Mouse (Mus musculus): ENCODE results near the gene Gm49405. TPM values are rescaled to one million over a fixed set of nuclear protein-coding genes. Genes with fewer than 3 reads are reported as not detected.
"Not testable (repeated sequence)": the region's sequence is repeated elsewhere in the genome, so short reads cannot be mapped to it uniquely, and the experiment has no call there.

Gm49405 gene
- polyA plus RNA-seq (2014; fragmentation: Nextera tagmentation; extraction: Ambion mirVana) = 1.4 and 1.6 TPM in 2 replicates

DNA sequence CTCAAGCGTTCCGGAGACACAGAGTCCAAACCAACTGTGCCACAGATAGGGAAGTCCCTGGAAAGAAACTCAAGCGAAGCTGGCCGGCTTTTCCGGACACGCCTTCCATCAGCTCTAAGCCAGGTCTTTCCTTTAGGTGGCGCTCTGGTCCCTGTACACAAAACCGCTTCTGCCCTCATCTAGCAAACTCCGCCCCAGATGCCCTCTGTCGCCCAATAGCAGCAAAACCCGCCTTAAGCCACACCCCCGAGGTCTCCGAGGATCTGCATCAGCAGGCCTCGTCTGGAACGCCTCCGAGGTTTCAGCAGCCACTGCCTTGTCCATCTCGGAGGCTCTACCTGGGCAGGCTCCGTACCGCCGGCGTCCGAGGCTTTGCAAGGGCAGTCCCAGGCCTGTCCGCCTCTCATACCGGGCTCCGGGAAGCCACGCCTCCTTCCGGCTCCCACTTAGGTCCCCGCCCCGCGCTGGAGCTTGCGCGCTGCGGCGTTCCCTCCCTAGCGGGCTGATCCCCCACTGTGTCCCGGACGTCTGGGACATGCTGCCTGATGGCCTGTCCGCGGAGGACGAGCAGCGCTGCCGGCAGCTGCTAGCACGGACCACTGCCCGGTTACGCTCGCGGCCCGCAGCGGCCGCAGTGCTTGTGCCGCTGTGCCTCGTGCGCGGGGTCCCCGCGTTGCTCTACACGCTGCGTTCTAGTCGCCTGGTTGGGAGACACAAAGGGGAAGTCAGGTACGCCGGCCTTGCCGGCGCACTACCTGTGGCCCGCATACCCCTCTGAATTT, at the start of gene Gm49405, which contains the start of gene Nudt8:
Gm49405 (plus strand) TSS at position 508 of the 782 bp plus-strand sequence.
Nudt8 (plus strand) TSS at position 462 of the 782 bp plus-strand sequence.
- H3K4me2 ChIP-seq (ENCODE audit: low read depth, low read length) = peak within 1 kb of the TSS; percentile 85
- DNase-seq (ENCODE audit: low spot score) (peak; percentile 99), ATAC-seq (ENCODE audit: low read depth) (peak; percentile 93)
- no peaks in the 10 kb centered on the region for H3K36me3 ChIP-seq (ENCODE audit: control insufficient read depth, insufficient read depth, low read length)
- H3K27ac ChIP-seq (replicated peaks; ENCODE audit: low read depth, low read length) = peak within 1 kb of the TSS; percentile 94
- no peaks in the 10 kb centered on the region for H3K9me3 ChIP-seq (ENCODE audit: control insufficient read depth, low read length)
- H3K4me1 ChIP-seq (ENCODE audit: control insufficient read depth, insufficient read depth, low read length) = peaks cover 7% of the 10 kb centered on the region; the same call in 1 of the 2 replicates
- H3K27me3 ChIP-seq (replicated peaks; ENCODE audit: control insufficient read depth, insufficient read depth, low read length) = no peaks in the 10 kb centered on the region
- peak within 1 kb of the TSS; percentile 71 for H3K4me3 ChIP-seq (ENCODE audit: low read depth, low read length)
- H3K9ac ChIP-seq (ENCODE audit: low read depth, low read length) = peak within 1 kb of the TSS; percentile 89
- WGBS = under 1% methylated on average over 40 of the region's 64 CpGs

GRCm38 (mm10) chr19:3951461-3951860, 49.0 kb upstream of the Gm49405 start:
- H3K4me1 ChIP-seq (ENCODE audit: control insufficient read depth, insufficient read depth, low read length) = no peaks in the 10 kb centered on the region
- H3K36me3 ChIP-seq (ENCODE audit: control insufficient read depth, insufficient read depth, low read length) = no peaks in the 10 kb centered on the region
- no peak overlapping the region for H3K4me3 ChIP-seq (ENCODE audit: low read depth, low read length)
- no peaks in the 10 kb centered on the region for H3K9me3 ChIP-seq (ENCODE audit: control insufficient read depth, low read length)
- no peak overlapping the region for H3K4me2 ChIP-seq (ENCODE audit: low read depth, low read length)
- H3K27me3 ChIP-seq (replicated peaks; ENCODE audit: control insufficient read depth, insufficient read depth, low read length) = no peaks in the 10 kb centered on the region
- DNase-seq (ENCODE audit: low spot score) (no peak), ATAC-seq (ENCODE audit: low read depth) (no peak)
- no peak overlapping the region for H3K9ac ChIP-seq (ENCODE audit: low read depth, low read length)
- H3K27ac ChIP-seq (replicated peaks; ENCODE audit: low read depth, low read length) = no peak overlapping the region

GRCm38 (mm10) chr19:3952099-3952498, 48.3 kb upstream of the Gm49405 start:
- Histone ChIP-seq H3K27me3 (replicated peaks; ENCODE audit: control insufficient read depth, insufficient read depth, low read length) (no peaks in the 10 kb centered on the region), H3K4me3 (ENCODE audit: low read depth, low read length) (no peak overlapping the region), H3K4me1 (ENCODE audit: control insufficient read depth, insufficient read depth, low read length) (no peaks in the 10 kb centered on the region), H3K36me3 (ENCODE audit: control insufficient read depth, insufficient read depth, low read length) (no peaks in the 10 kb centered on the region), H3K9me3 (ENCODE audit: control insufficient read depth, low read length) (no peaks in the 10 kb centered on the region), H3K27ac (replicated peaks; ENCODE audit: low read depth, low read length) (no peak overlapping the region), H3K4me2 (ENCODE audit: low read depth, low read length) (no peak overlapping the region), H3K9ac (ENCODE audit: low read depth, low read length) (no peak overlapping the region)
- no peak for ATAC-seq (ENCODE audit: low read depth)
- WGBS = 54% methylated on average over 1 of the region's 1 CpGs
- no peak for DNase-seq (ENCODE audit: low spot score)

DNA sequence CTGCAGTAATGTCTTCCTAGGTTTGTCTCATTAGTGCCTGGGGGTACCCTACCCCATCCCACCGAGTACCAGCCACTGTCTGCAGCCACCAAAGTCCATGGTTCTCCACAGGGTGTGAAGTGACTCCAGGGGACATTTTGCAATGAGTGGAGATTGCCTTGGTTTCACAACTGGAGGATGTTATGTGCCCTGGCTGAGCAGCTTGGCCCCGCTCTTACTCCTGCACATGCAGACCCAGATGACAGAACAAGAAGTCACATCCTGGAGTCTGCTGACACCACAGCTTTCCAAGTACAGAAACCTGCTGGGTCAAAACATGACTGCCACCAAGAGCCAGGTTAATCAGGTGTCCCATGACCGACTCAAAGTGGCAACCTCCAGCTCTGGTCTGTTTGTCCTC, 45.4 kb upstream of the Gm49405 start:
- no peak overlapping the region for H3K4me3 ChIP-seq (ENCODE audit: low read depth, low read length)
- H3K4me2 ChIP-seq (ENCODE audit: low read depth, low read length) = no peak overlapping the region
- H3K27ac ChIP-seq (replicated peaks; ENCODE audit: low read depth, low read length) = no peak overlapping the region
- no peaks in the 10 kb centered on the region for H3K27me3 ChIP-seq (replicated peaks; ENCODE audit: control insufficient read depth, insufficient read depth, low read length)
- 73% methylated on average over 3 of the region's 3 CpGs for WGBS
- no peaks in the 10 kb centered on the region for H3K4me1 ChIP-seq (ENCODE audit: control insufficient read depth, insufficient read depth, low read length)
- no peaks in the 10 kb centered on the region for H3K9me3 ChIP-seq (ENCODE audit: control insufficient read depth, low read length)
- H3K9ac ChIP-seq (ENCODE audit: low read depth, low read length) = no peak overlapping the region
- ATAC-seq (ENCODE audit: low read depth) (no peak), DNase-seq (ENCODE audit: low spot score) (no peak)
- no peaks in the 10 kb centered on the region for H3K36me3 ChIP-seq (ENCODE audit: control insufficient read depth, insufficient read depth, low read length)

- no peak overlapping the region for H3K9ac ChIP-seq (ENCODE audit: low read depth, low read length)
- 49% methylated on average over 4 of the region's 4 CpGs for WGBS
Observed at GRCm38 (mm10) chr19:3955804-3956203, 44.6 kb upstream of the Gm49405 start.

GRCm38 (mm10) chr19:3957296-3958036, 43.0 kb upstream of the Gm49405 start:
- ATAC-seq (ENCODE audit: low read depth); DNase-seq (ENCODE audit: low spot score); H3K9me3 ChIP-seq (ENCODE audit: control insufficient read depth, low read length); H3K4me2 ChIP-seq (ENCODE audit: low read depth, low read length); H3K9ac ChIP-seq (ENCODE audit: low read depth, low read length); H3K4me3 ChIP-seq (ENCODE audit: low read depth, low read length); H3K4me1 ChIP-seq (ENCODE audit: control insufficient read depth, insufficient read depth, low read length); H3K27ac ChIP-seq (replicated peaks; ENCODE audit: low read depth, low read length); H3K36me3 ChIP-seq (ENCODE audit: control insufficient read depth, insufficient read depth, low read length); H3K27me3 ChIP-seq (replicated peaks; ENCODE audit: control insufficient read depth, insufficient read depth, low read length): not testable (repeated sequence)
- 73% methylated on average over 5 of the region's 5 CpGs for WGBS

More at GRCm38 (mm10) chr19:3955804-3956203, 44.6 kb upstream of the Gm49405 start:
- Histone ChIP-seq H3K4me2 (ENCODE audit: low read depth, low read length) (no peak overlapping the region), H3K27me3 (replicated peaks; ENCODE audit: control insufficient read depth, insufficient read depth, low read length) (no peaks in the 10 kb centered on the region), H3K27ac (replicated peaks; ENCODE audit: low read depth, low read length) (no peak overlapping the region), H3K9me3 (ENCODE audit: control insufficient read depth, low read length) (no peaks in the 10 kb centered on the region), H3K4me3 (ENCODE audit: low read depth, low read length) (no peak overlapping the region), H3K36me3 (ENCODE audit: control insufficient read depth, insufficient read depth, low read length) (no peaks in the 10 kb centered on the region), H3K4me1 (ENCODE audit: control insufficient read depth, insufficient read depth, low read length) (no peaks in the 10 kb centered on the region)
- DNase-seq (ENCODE audit: low spot score) = no peak
- ATAC-seq (ENCODE audit: low read depth) = no peak

- 61% methylated on average over 4 of the region's 4 CpGs for WGBS
- DNase-seq (ENCODE audit: low spot score) = no peak
- Histone ChIP-seq H3K27ac (replicated peaks; ENCODE audit: low read depth, low read length) (no peak within 1 kb of the TSS), H3K27me3 (replicated peaks; ENCODE audit: control insufficient read depth, insufficient read depth, low read length) (no peaks in the 10 kb centered on the region), H3K36me3 (ENCODE audit: control insufficient read depth, insufficient read depth, low read length) (no peaks in the 10 kb centered on the region), H3K4me1 (ENCODE audit: control insufficient read depth, insufficient read depth, low read length) (no peaks in the 10 kb centered on the region), H3K9me3 (ENCODE audit: control insufficient read depth, low read length) (no peaks in the 10 kb centered on the region), H3K9ac (ENCODE audit: low read depth, low read length) (no peak within 1 kb of the TSS), H3K4me3 (ENCODE audit: low read depth, low read length) (no peak within 1 kb of the TSS), H3K4me2 (ENCODE audit: low read depth, low read length) (no peak within 1 kb of the TSS)
- ATAC-seq (ENCODE audit: low read depth) = no peak
Observed at GRCm38 (mm10) chr19:3958470-3958869, 42.0 kb upstream of the Gm49405 start, which contains the start of gene Aldh3b3. Gene Aldh3b3 (plus strand): TSS chr19:3958645.

- Histone ChIP-seq H3K27me3 (replicated peaks; ENCODE audit: control insufficient read depth, insufficient read depth, low read length) (no peaks in the 10 kb centered on the region), H3K4me3 (ENCODE audit: low read depth, low read length) (no peak overlapping the region), H3K9ac (ENCODE audit: low read depth, low read length) (no peak overlapping the region), H3K36me3 (ENCODE audit: control insufficient read depth, insufficient read depth, low read length) (no peaks in the 10 kb centered on the region), H3K4me2 (ENCODE audit: low read depth, low read length) (no peak overlapping the region), H3K9me3 (ENCODE audit: control insufficient read depth, low read length) (no peaks in the 10 kb centered on the region), H3K27ac (replicated peaks; ENCODE audit: low read depth, low read length) (no peak overlapping the region), H3K4me1 (ENCODE audit: control insufficient read depth, insufficient read depth, low read length) (no peaks in the 10 kb centered on the region)
- DNase-seq (ENCODE audit: low spot score) (no peak), ATAC-seq (ENCODE audit: low read depth) (no peak)
Observed at GRCm38 (mm10) chr19:3959030-3959429, 41.4 kb upstream of the Gm49405 start.

All from embryonic facial prominence, embryonic 14.5 days (tissue).